Mouse (Mus musculus) embryonic fibroblast, embryonic 13.5 days (primary cell): ENCODE measurements around the gene Gabarap. TPM values are rescaled to one million over a fixed set of nuclear protein-coding genes. Genes with fewer than 3 reads are reported as not detected.

ENCODE experiments used
- H3K27ac ChIP-seq: 2 replicates; pipeline ENCODE4 v1.5.1; 2012; ENCODE audit warnings: low read length, control low read depth, inconsistent platforms; ENCODE audit not compliant: insufficient read depth
- H3K4me1 ChIP-seq: 2 replicates; pipeline ENCODE4 v1.6.1; 2011; ENCODE audit warnings: low read length; ENCODE audit not compliant: control insufficient read depth, insufficient read depth
- H3K4me3 ChIP-seq: 2 replicates; pipeline ENCODE4 v1.5.1; 2011; ENCODE audit warnings: mild to moderate bottlenecking, control low read depth, low read length; ENCODE audit not compliant: insufficient read depth
- CTCF ChIP-seq: IDR thresholded peaks from 2 replicates; pipeline ENCODE4 v1.5.1; 2011; ENCODE audit warnings: mild to moderate bottlenecking, control low read depth, low read length, moderate library complexity, borderline replicate concordance; ENCODE audit not compliant: insufficient read depth
- POLR2A ChIP-seq: IDR thresholded peaks from 2 replicates; pipeline ENCODE4 v1.6.1; 2011; ENCODE audit warnings: low read depth, mild to moderate bottlenecking, control low read depth, low read length, moderate library complexity
- polyA plus RNA-seq: library from polyadenylated mRNA; stranded (reverse); fragments of >200 nt; gene quantifications from 2 replicates; pipeline ENCODE4 v1.2.4, GENCODE M21; 2011; ENCODE audit warnings: low read depth; ENCODE audit not compliant: missing spikeins, insufficient read length

Gene Gabarap
- polyA plus RNA-seq, result 639 and 646 TPM in 2 replicates

- H3K4me3 ChIP-seq, result peak within 1 kb of the TSS; percentile 91
- H3K27ac ChIP-seq, result peak within 1 kb of the TSS; percentile 98
- TF ChIP-seq CTCF (no peak), POLR2A (peak; percentile 74)
- H3K4me1 ChIP-seq, result no peaks in the 10 kb centered on the region
Observed at GRCm38 (mm10) chr11:69990850-69991691, at the start of gene Gabarap. TSS of gene Gabarap (plus strand) at chr11:69991143.

DNA sequence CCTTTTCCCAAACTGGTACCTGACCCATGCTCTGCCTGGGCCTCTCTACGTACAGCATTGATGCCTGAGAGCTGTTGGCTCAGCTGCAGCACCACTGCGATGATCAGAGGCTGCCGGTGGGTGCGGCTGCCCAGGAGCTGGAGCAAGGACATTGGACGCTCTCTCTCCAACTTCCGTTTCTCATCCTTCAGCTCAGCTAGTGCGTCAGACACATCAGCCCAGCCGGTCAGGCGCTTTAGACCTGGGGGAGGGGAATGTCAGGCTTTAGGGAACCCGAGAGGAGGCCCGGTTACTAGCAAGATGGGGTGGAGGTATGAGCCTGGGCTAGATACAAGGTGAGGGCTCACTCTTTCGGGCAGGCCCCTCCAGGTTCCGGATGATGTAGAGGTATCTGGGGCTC is 45.7 kb upstream of the Gabarap start:
- TF ChIP-seq POLR2A (no peak), CTCF (no peak)
- no peaks in the 10 kb centered on the region for H3K4me1 ChIP-seq
- no peak overlapping the region for H3K27ac ChIP-seq
- no peak overlapping the region for H3K4me3 ChIP-seq

GRCm38 (mm10) chr11:69945997-69946891 is 44.7 kb upstream of the Gabarap start:
- H3K4me1 ChIP-seq, result no peaks in the 10 kb centered on the region
- H3K4me3 ChIP-seq, result no peak overlapping the region
- no peak overlapping the region for H3K27ac ChIP-seq
- TF ChIP-seq POLR2A (no peak), CTCF (no peak)

DNA sequence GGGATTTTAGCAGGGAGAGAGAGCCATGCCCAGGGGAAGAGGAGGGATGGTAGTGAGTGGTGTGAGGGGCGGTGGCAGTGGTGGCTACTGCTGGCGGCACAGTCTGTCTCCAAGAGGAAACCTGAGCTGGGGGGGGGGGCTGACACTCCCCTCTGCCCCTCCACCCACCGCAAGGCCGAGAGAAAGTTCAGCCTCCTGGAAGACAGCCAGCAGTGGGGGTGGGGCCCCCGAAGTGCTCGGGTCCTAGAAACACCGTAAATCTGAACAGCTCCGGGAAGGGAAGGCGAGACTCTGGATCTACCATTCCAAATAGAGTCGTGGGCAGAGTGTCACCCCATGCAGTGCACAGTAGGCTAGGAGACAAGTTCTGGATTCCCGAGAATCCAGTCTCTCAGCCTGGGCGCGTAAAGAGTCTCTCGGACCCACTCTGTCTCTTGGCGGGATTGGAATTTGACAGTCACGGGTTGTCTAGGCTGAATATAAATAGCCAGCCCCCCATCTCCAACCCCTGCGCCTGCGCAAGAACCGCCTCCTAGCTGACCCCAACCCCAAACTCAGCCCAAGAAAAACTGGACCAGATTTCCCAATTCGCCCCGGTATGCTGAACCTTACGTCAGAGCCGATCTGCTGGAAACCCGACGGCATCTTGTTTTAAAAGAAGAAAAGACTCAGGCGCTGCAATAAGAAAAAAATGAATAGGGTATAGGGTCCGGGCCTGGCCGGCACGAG is 43.4 kb upstream of the Gabarap start:
- Histone ChIP-seq H3K27ac (no peak overlapping the region), H3K4me3 (peak overlapping the region; percentile 50), H3K4me1 (no peaks in the 10 kb centered on the region)
- TF ChIP-seq POLR2A (no peak), CTCF (no peak)

DNA sequence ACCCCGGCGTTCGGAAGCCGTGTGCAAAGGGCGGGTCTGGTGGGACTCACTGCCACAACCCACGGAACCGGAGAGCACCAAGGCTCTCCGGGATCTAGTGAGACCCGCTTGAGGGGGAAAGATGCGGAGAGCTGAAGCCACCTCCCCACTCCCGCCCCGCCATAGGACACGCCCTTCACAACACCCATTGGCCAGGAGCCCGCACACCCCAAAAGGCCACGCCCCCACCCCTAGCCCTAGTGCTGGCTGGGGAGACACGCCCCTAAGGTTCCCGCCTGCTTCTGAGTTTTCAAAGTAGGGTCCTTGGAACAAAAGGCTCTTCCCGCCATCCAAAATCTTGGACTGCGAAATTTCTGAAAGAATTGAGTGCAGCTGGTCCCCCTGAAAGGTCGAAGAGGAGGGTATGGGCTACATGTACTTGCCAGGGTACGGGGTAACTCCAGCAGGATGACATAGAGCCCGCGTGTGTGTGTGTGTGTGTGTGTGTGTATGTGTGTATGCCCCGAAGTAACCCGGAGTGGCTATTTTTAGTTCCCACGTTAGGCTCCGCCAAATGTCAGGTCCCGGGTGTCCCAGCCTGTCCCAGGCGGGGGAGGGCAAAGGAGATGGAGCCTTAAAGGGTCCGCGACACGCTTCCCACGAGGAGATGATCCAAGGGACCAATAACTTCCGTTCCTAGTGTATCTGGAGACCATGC is 42.7 kb upstream of the Gabarap start, which contains the start of gene Slc2a4:
Gene Slc2a4, minus strand, starts transcription at position 123 of the 697 bp plus-strand sequence.
- H3K4me1 ChIP-seq, result no peaks in the 10 kb centered on the region
- peak within 1 kb of the TSS; percentile 50 for H3K4me3 ChIP-seq
- no peak within 1 kb of the TSS for H3K27ac ChIP-seq
- peak; percentile 52; the same call in 1 of the 2 replicates for TF ChIP-seq POLR2A
- TF ChIP-seq CTCF, result no peak

DNA sequence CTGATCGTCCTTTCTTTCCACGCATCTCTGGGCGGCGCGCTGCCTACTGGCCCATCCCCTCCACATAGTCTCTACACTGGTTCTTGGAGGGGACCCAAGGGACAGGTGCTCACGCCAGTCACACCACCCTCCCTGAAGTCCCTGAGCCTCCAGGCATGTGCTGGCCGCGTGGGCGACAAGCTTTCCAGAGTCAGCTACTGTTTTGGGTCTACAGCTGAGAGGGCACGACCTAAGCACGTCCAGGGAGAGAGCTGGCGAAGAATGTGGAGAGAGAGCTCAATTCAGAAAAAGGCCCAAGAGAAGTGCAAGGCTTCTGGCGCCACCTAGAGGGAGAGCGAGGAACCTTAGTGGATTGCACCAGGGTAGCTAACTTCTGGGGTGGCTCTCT is 42.2 kb upstream of the Gabarap start:
- TF ChIP-seq POLR2A (no peak), CTCF (peak; percentile 63; the same call in 1 of the 2 replicates)
- H3K27ac ChIP-seq, result no peak overlapping the region
- no peaks in the 10 kb centered on the region for H3K4me1 ChIP-seq
- peak overlapping the region; percentile 23 for H3K4me3 ChIP-seq

- Histone ChIP-seq H3K4me1 (no peaks in the 10 kb centered on the region), H3K27ac (no peak overlapping the region), H3K4me3 (no peak overlapping the region)
- no peak for TF ChIP-seq CTCF
- TF ChIP-seq POLR2A, result no peak
Observed at GRCm38 (mm10) chr11:69950807-69951459, 40.0 kb upstream of the Gabarap start.

DNA sequence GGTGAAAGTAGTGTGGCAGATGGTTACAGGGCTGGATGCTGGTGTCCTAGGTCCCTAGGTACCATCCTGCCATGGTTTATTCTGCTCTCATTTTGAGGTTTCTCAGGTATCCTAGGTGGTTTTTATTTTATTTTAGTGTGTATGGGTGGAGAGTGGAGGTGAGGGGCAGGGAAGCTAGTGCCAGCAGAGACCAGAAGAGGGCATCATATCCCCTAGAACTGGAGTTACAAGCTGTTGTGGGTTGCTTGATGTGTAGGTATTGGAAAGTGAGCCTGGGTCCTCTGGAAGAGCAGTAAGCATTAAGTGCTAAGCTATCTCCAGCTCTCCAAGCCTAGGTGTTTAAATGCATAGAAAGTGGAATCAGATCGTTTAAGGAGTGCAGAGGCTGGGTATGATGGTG is 38.7 kb upstream of the Gabarap start:
- TF ChIP-seq POLR2A (no peak), CTCF (no peak)
- H3K27ac ChIP-seq, result no peak overlapping the region
- no peak overlapping the region for H3K4me3 ChIP-seq

More for the DNA sequence above, 38.7 kb upstream of the Gabarap start:
- H3K4me1 ChIP-seq, result no peaks in the 10 kb centered on the region
